Mouse (Mus musculus) NIH3T3 (cell line): ENCODE measurements around the gene Galp.
"Not testable (repeated sequence)": the region's sequence is repeated elsewhere in the genome, so short reads cannot be mapped to it uniquely, and the experiment has no call there.

ENCODE experiments used
- DNase-seq: peaks from one replicate; pipeline ENCODE4 v3.0.0-alpha.2; 2012; ENCODE audit warnings: low read depth

Galp gene

GRCm38 (mm10) chr7:6258232-6259220 lies 61.6 kb downstream of the Galp start:
- DNase-seq: no peak

- DNase-seq: not testable (repeated sequence)
Observed at GRCm38 (mm10) chr7:6260004-6260403, 63.1 kb downstream of the Galp start.

- DNase-seq: peak; percentile 31
Observed at GRCm38 (mm10) chr7:6262120-6262519, 65.2 kb downstream of the Galp start.

GRCm38 (mm10) chr7:6262984-6263383 lies 66.1 kb downstream of the Galp start:
- no peak for DNase-seq

- peak; percentile 51 for DNase-seq
Observed at GRCm38 (mm10) chr7:6265695-6266094, 68.8 kb downstream of the Galp start.
